ENCODE assay signal across 24 mouse cellular contexts in the genomic region with DNA sequence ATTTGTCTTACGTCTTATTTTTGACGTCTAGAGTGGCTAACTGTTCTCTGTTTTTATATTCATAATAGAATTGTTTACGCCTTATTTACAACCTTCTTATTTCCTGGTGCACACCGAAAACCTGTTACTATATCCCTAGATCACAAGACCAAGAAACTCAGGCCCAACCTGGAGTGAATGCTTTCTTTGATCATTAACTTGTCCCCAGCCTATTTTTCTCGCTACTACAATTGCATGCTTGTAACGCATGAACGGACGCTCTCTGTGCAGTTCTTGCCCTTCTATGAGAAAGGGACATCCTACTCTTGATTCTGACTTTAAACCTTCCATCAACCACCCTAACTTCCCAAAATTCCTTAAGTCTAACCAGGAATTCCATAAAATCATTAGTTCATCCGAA. TPM values are rescaled to one million over a fixed set of nuclear protein-coding genes. Genes with fewer than 3 reads are reported as not detected.
"Had no signal": no experiment of that assay in that cellular context is flagged by ENCODE, and none has a peak within 500 bp of the region (broad histone marks: within the 10 kb centered on the region; RNA-seq: fewer than 3 reads in every experiment).

No protein-coding gene starts in this region.

- H3K4me1 ChIP-seq: liver, embryonic 12.5 days; liver, embryonic 15.5 days; lung, embryonic 15.5 days; megakaryocyte, embryonic 14.5 days; midbrain, embryonic 13.5 days; neural tube, embryonic 13.5 days; stomach, embryonic 15.5 days had no signal

- H3K9ac ChIP-seq: limb, embryonic 13.5 days; liver, embryonic 12.5 days; liver, embryonic 15.5 days; lung, embryonic 15.5 days; midbrain, embryonic 13.5 days; neural tube, embryonic 13.5 days; stomach, embryonic 15.5 days had no signal

- H3K27ac ChIP-seq: hindbrain, postnatal 0 days; layer of hippocampus, adult 2 months; limb, embryonic 10.5 days; limb, embryonic 13.5 days; liver, embryonic 12.5 days; liver, embryonic 15.5 days; lung, embryonic 15.5 days; midbrain, embryonic 10.5 days; midbrain, embryonic 13.5 days; neural tube, embryonic 13.5 days; stomach, embryonic 15.5 days had no signal

- H3K27me3 ChIP-seq: limb, embryonic 13.5 days; liver, embryonic 12.5 days; liver, embryonic 15.5 days; lung, embryonic 15.5 days; midbrain, embryonic 13.5 days; neural tube, embryonic 13.5 days; stomach, embryonic 15.5 days had no signal

- H3K4me2 ChIP-seq: limb, embryonic 13.5 days; liver, embryonic 12.5 days; liver, embryonic 15.5 days; lung, embryonic 15.5 days; midbrain, embryonic 13.5 days; neural tube, embryonic 13.5 days; stomach, embryonic 15.5 days had no signal

- H3K4me3 ChIP-seq: layer of hippocampus, adult 2 months; limb, embryonic 10.5 days; limb, embryonic 13.5 days; liver, embryonic 12.5 days; liver, embryonic 15.5 days; lung, embryonic 15.5 days; megakaryocyte, embryonic 14.5 days; midbrain, embryonic 10.5 days; midbrain, embryonic 13.5 days; myocyte; neural tube, embryonic 13.5 days; stomach, embryonic 15.5 days had no signal

- H3K9me3 ChIP-seq: limb, embryonic 10.5 days; limb, embryonic 13.5 days; liver, embryonic 12.5 days; liver, embryonic 15.5 days; lung, embryonic 15.5 days; megakaryocyte, embryonic 14.5 days; midbrain, embryonic 10.5 days; midbrain, embryonic 13.5 days; neural tube, embryonic 13.5 days; stomach, embryonic 15.5 days had no signal

- ATAC-seq: hindbrain, postnatal 0 days; inflammation-experienced regulatory T-cells, adult 6 months; liver, embryonic 12.5 days; midbrain, embryonic 13.5 days; midbrain, embryonic 16.5 days had no signal

- DNase-seq: layer of hippocampus, adult 9-11 months; liver; lung, adult 18-20 months; lung, postnatal 10 days; lung, postnatal 36 days; retina, postnatal 1 day; right cerebral cortex, postnatal 25 days; spleen, adult 18-20 months; thymus, postnatal 25 days had no signal

- H3K36me3 ChIP-seq: limb, embryonic 10.5 days; limb, embryonic 13.5 days; liver, embryonic 12.5 days; liver, embryonic 15.5 days; lung, embryonic 15.5 days; midbrain, embryonic 10.5 days; midbrain, embryonic 13.5 days; neural tube, embryonic 13.5 days; stomach, embryonic 15.5 days had no signal

RNA-seq across cellular contexts. Expression of a gene that starts 9.5 kb away (rescaled TPM):
- polyA plus RNA-seq: myocyte; neural tube, embryonic 13.5 days had no signal
